Mouse (Mus musculus): ENCODE measurements around the gene Cdipt.

GRCm38 (mm10) chr7:126988816-126989215 is 13.1 kb downstream of the Cdipt start:
- no peak for TF ChIP-seq TAL1 (IDR thresholded peaks at IDR 0.05; ENCODE audit: low read length)
- TF ChIP-seq GATA1 (IDR thresholded peaks at IDR 0.05; ENCODE audit: low read length), result no peak
